Mouse (Mus musculus) urinary bladder, adult 18-20 months (tissue): ENCODE data around the gene Aym1.

ENCODE experiments used
- DNase-seq, 2 experiments: peaks; one replicate each; pipeline ENCODE4 v3.0.0; 2022; ENCODE audit warnings: low spot score in 2 of 2, mixed read lengths in 2 of 2

Aym1 gene

GRCm38 (mm10) chr5:113402702-113403101 lies 45.6 kb downstream of the Aym1 start:
- no peak for DNase-seq

- no peak for DNase-seq
These were observed 50.3 kb downstream of the Aym1 start for GRCm38 (mm10) chr5:113407346-113407745.
